Mouse (Mus musculus) hindbrain, postnatal 0 days (tissue): ENCODE data around the gene Cd200. TPM values are rescaled to one million over a fixed set of nuclear protein-coding genes. Genes with fewer than 3 reads are reported as not detected.
"Not testable (repeated sequence)": the region's sequence is repeated elsewhere in the genome, so short reads cannot be mapped to it uniquely, and the experiment has no call there.

Experiments used
- ATAC-seq: fragments of 200-750 bp; cut with Nextera tagmentation; 2 replicates; pipeline ENCODE4 v1.8.0; 2017; ENCODE audit warnings: mild to moderate bottlenecking, moderate TSS enrichment, moderate library complexity
- DNase-seq: peaks from one replicate; pipeline ENCODE4 v3.0.0-alpha.2; 2015; ENCODE audit warnings: low spot score
- H3K27ac ChIP-seq: fragments of 300-500 bp; sonication (generic); 2 replicates; pipeline ENCODE4 v1.5.1; 2014; ENCODE audit warnings: mild to moderate bottlenecking
- H3K27me3 ChIP-seq: fragments of 300-500 bp; sonication (generic); 2 replicates; pipeline ENCODE4 v1.6.1; 2014; ENCODE audit warnings: low read length, mixed read lengths; ENCODE audit not compliant: insufficient read depth
- H3K36me3 ChIP-seq: fragments of 300-500 bp; sonication (generic); 2 replicates; pipeline ENCODE4 v1.6.1; 2014; ENCODE audit warnings: low read length, mixed read lengths; ENCODE audit not compliant: insufficient read depth
- H3K4me1 ChIP-seq: fragments of 300-500 bp; sonication (generic); 2 replicates; pipeline ENCODE4 v1.6.1; 2014; ENCODE audit warnings: antibody characterized with exemption, low read length, mixed read lengths; ENCODE audit not compliant: insufficient read depth
- H3K4me2 ChIP-seq: fragments of 300-500 bp; sonication (generic); 2 replicates; pipeline ENCODE4 v1.6.1; 2014; ENCODE audit warnings: low read depth, mild to moderate bottlenecking, low read length, moderate library complexity, mixed read lengths
- H3K4me3 ChIP-seq: fragments of 300-500 bp; sonication (generic); 2 replicates; pipeline ENCODE4 v1.5.1; 2014; ENCODE audit warnings: low read length
- H3K9ac ChIP-seq: fragments of 300-500 bp; sonication (generic); replicated peaks from 2 replicates; pipeline ENCODE4 v1.6.1; 2014; ENCODE audit warnings: mild to moderate bottlenecking, low read length, moderate library complexity, mixed read lengths
- H3K9me3 ChIP-seq: fragments of 300-500 bp; sonication (generic); 2 replicates; pipeline ENCODE4 v1.6.1; 2016; ENCODE audit warnings: low read length, mixed read lengths
- CTCF ChIP-seq: IDR thresholded peaks from 2 replicates; pipeline ENCODE4 v1.5.1; 2016; ENCODE audit warnings: antibody characterized with exemption, control low read depth, low read depth
- WGBS: fragments of 180-500 bp; shearing (Covaris S2); extraction: QIAGEN DNeasy Blood & Tissue Kit; methylation state at CpG from one replicate; pipeline ENCODE4 v1.1.7; 2014; 5-methylcytosine and 5-hydroxymethylcytosine counted together
- polyA plus RNA-seq: library from polyadenylated mRNA; unstranded; fragments of >200 nt; fragmentation: Nextera tagmentation; extraction: Ambion mirVana; gene quantifications from 2 replicates; pipeline ENCODE4 v1.2.1, GENCODE M21; 2015
- total RNA-seq: library from RNA; depleted of rRNA; stranded (reverse); fragments of >200 nt; gene quantifications from 2 replicates; pipeline ENCODE4 v1.2.3, GENCODE M21; 2014

Gene Cd200
- total and polyA plus RNA-seq, 2 experiments from 2014 or later: 210 to 385 TPM

GRCm38 (mm10) chr16:45357134-45357533 is 51.7 kb downstream of the Cd200 start:
- WGBS: 82% methylated on average over 1 of the region's 1 CpGs
- H3K4me3 ChIP-seq: no peak overlapping the region
- H3K4me1 ChIP-seq: no peaks in the 10 kb centered on the region
- H3K4me2 ChIP-seq: no peak overlapping the region
- H3K27me3 ChIP-seq: no peaks in the 10 kb centered on the region
- ATAC-seq (no peak), DNase-seq (no peak)
- H3K36me3 ChIP-seq: no peaks in the 10 kb centered on the region
- H3K9me3 ChIP-seq: no peaks in the 10 kb centered on the region
- no peak overlapping the region for H3K27ac ChIP-seq
- no peak overlapping the region for H3K9ac ChIP-seq
- TF ChIP-seq CTCF: no peak

GRCm38 (mm10) chr16:45352875-45353274 is 56.0 kb downstream of the Cd200 start:
- no peaks in the 10 kb centered on the region for H3K27me3 ChIP-seq

GRCm38 (mm10) chr16:45350767-45351166 is 58.1 kb downstream of the Cd200 start:
- no peak overlapping the region for H3K27ac ChIP-seq
- no peak overlapping the region for H3K9ac ChIP-seq
- H3K4me2 ChIP-seq: no peak overlapping the region
- no peaks in the 10 kb centered on the region for H3K27me3 ChIP-seq
- 62% methylated on average over 4 of the region's 4 CpGs for WGBS
- H3K4me1 ChIP-seq: no peaks in the 10 kb centered on the region
- no peak for TF ChIP-seq CTCF
- no peaks in the 10 kb centered on the region for H3K9me3 ChIP-seq
- no peaks in the 10 kb centered on the region for H3K36me3 ChIP-seq
- DNase-seq (no peak), ATAC-seq (no peak)
- no peak overlapping the region for H3K4me3 ChIP-seq

More at GRCm38 (mm10) chr16:45352875-45353274, 56.0 kb downstream of the Cd200 start:
- ATAC-seq (peak; percentile 81; the same call in 1 of the 2 replicates), DNase-seq (no peak)
- no peak overlapping the region for H3K4me3 ChIP-seq
- no peaks in the 10 kb centered on the region for H3K4me1 ChIP-seq
- TF ChIP-seq CTCF: no peak
- H3K9ac ChIP-seq: no peak overlapping the region
- no peaks in the 10 kb centered on the region for H3K36me3 ChIP-seq
- no peaks in the 10 kb centered on the region for H3K9me3 ChIP-seq
- no peak overlapping the region for H3K27ac ChIP-seq
- no peak overlapping the region for H3K4me2 ChIP-seq

GRCm38 (mm10) chr16:45349523-45350298 is 59.1 kb downstream of the Cd200 start:
- DNase-seq: no peak
- H3K27me3 ChIP-seq: no peaks in the 10 kb centered on the region
- WGBS: 82% methylated on average over 3 of the region's 3 CpGs
- no peak overlapping the region for H3K9ac ChIP-seq
- H3K36me3 ChIP-seq: no peaks in the 10 kb centered on the region
- H3K4me3 ChIP-seq: no peak overlapping the region
- H3K27ac ChIP-seq: no peak overlapping the region
- no peak for TF ChIP-seq CTCF
- no peaks in the 10 kb centered on the region for H3K9me3 ChIP-seq
- ATAC-seq: no peak
- H3K4me2 ChIP-seq: no peak overlapping the region
- no peaks in the 10 kb centered on the region for H3K4me1 ChIP-seq

GRCm38 (mm10) chr16:45348238-45348637 is 60.6 kb downstream of the Cd200 start:
- H3K4me1 ChIP-seq, H3K4me3 ChIP-seq, DNase-seq, ATAC-seq, H3K9me3 ChIP-seq, H3K27me3 ChIP-seq, H3K27ac ChIP-seq, H3K36me3 ChIP-seq, H3K9ac ChIP-seq, H3K4me2 ChIP-seq: not testable (repeated sequence)
- 95% methylated on average over 5 of the region's 9 CpGs for WGBS

GRCm38 (mm10) chr16:45346930-45347387 is 61.9 kb downstream of the Cd200 start:
- WGBS: 86% methylated on average over 5 of the region's 5 CpGs
- no peak overlapping the region for H3K9ac ChIP-seq
- ATAC-seq (no peak), DNase-seq (no peak)
- H3K4me2 ChIP-seq: no peak overlapping the region
- no peak for TF ChIP-seq CTCF
- H3K4me1 ChIP-seq: no peaks in the 10 kb centered on the region
- H3K36me3 ChIP-seq: no peaks in the 10 kb centered on the region
- no peak overlapping the region for H3K27ac ChIP-seq
- no peak overlapping the region for H3K4me3 ChIP-seq
- H3K9me3 ChIP-seq: no peaks in the 10 kb centered on the region
- H3K27me3 ChIP-seq: no peaks in the 10 kb centered on the region

GRCm38 (mm10) chr16:45346367-45346766 is 62.5 kb downstream of the Cd200 start:
- no peak overlapping the region for H3K4me2 ChIP-seq
- H3K4me3 ChIP-seq: no peak overlapping the region
- H3K9ac ChIP-seq: no peak overlapping the region
- WGBS: 90% methylated on average over 2 of the region's 2 CpGs
- H3K4me1 ChIP-seq: no peaks in the 10 kb centered on the region
- DNase-seq (no peak), ATAC-seq (no peak)
- TF ChIP-seq CTCF: no peak
- no peak overlapping the region for H3K27ac ChIP-seq
- H3K36me3 ChIP-seq: no peaks in the 10 kb centered on the region
- no peaks in the 10 kb centered on the region for H3K27me3 ChIP-seq
- no peaks in the 10 kb centered on the region for H3K9me3 ChIP-seq
